Comparison of ENCODE assay signal across 8 mouse cellular contexts in the genomic region with DNA sequence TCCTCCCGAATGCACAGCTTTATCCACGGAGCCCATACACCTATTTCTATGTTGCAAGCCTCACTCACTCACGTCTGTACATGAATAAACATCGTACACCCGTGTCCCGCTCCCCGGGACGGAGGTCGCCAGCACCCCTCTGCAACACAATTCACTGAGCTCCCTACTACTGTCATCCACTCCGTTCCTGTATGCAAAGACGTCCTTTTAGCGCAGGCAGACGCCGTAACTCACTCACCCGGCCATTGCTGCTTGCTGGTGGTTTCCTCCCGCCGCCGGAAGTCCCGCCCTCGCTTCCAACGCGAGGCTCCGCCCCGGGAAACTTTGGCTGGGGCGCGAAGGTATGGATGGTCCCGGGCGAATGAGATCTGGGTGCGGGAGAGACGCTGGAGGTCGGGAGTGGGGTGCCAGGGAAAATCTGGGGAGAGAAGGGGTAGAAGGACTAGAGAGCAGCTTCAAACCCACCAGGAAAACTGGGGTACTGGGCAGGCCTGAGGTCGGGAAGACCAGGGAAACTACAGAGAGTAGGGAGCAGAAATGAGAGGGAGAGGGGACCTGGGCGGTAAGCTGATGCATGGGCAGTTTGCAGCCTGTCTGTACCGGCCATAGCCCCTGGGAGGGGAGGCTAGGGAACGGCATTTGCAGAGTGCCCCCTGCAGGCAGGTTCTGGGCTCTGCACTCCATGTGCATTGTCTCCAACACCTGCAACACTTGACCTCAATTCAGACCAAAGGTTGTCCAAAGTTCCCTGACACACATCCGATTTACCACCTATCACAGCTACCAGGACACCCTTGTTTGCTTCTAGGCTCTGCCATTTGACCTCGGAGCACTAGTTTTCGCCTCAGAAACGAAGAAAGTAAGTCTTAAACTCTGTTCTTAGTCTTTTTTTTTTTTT. TPM values are rescaled to one million over a fixed set of nuclear protein-coding genes. Genes with fewer than 3 reads are reported as not detected.
A peak's percentile ranks its signal among the peaks of the same experiment; 100 is the strongest.
DNase-seq lines count a peak whose midpoint lies in the region; ATAC-seq and TF ChIP-seq lines count a peak whose summit lies in the region.

A gene (minus strand): TSS at position 284 of the 898 bp plus-strand sequence.

- ATAC-seq in activated CD4-positive, CD25-positive, alpha-beta regulatory T cell, adult 4 months = peak; percentile 95
- peak; percentile 97 for ATAC-seq in megakaryocyte, adult 5-6 weeks (ENCODE audit: poor library complexity, severe bottlenecking)

- DNase-seq in gastrocnemius, adult 8-10 months (ENCODE audit: low spot score in 2 of 2) = peak; percentile 59 to 71
- DNase-seq in hindlimb bud, embryonic 11.5 days (ENCODE audit: extremely low spot score, low read depth, low spot score) = peak; percentile 66
- peak; percentile 72 to 80 for DNase-seq in left cerebral cortex, adult 2 months (ENCODE audit: extremely low spot score in 1 of 2, low spot score in 2 of 2)
- DNase-seq in right cerebral cortex, adult 18-20 months = peak; percentile 76
- DNase-seq in urinary bladder, adult 2 months (ENCODE audit: low spot score) = peak; percentile 66

- intact Hi-C loops in left cerebral cortex, adult 2 months (cut with DNase I) = loop anchor here (5.0 kb wide), 1 partner anchor 205 kb away; no protein-coding TSS in a partner anchor

- peak; percentile 67 for TF ChIP-seq CTCF in cortical plate, adult 2 months (IDR thresholded peaks at IDR 0.05; ENCODE audit: extremely low read depth, insufficient read depth, low read length)
- TF ChIP-seq CTCF in left cerebral cortex, adult 2 months (IDR thresholded peaks at IDR 0.05) = peak; percentile 86

- peak; percentile 87 for TF ChIP-seq POLR2A in cortical plate, adult 2 months (IDR thresholded peaks at IDR 0.05; ENCODE audit: extremely low read depth, insufficient read depth, low read length)

- H3K4me1 ChIP-seq in cortical plate, adult 2 months (ENCODE audit: control insufficient read depth, insufficient read depth, low read length) = peaks cover 4% of the 10 kb centered on the region; the same call in 1 of the 2 replicates

- H3K4me3 ChIP-seq in cortical plate, adult 2 months (ENCODE audit: insufficient read depth, low read length) = peak within 1 kb of the TSS; percentile 85
- peak within 1 kb of the TSS; percentile 79 for H3K4me3 ChIP-seq in left cerebral cortex, adult 2 months

- peak within 1 kb of the TSS; percentile 20; the same call in 1 of the 2 replicates for H3K27ac ChIP-seq in cortical plate, adult 2 months (ENCODE audit: insufficient read depth, low read length)
- peak within 1 kb of the TSS; percentile 87 for H3K27ac ChIP-seq in left cerebral cortex, adult 2 months

RNA-seq across cellular contexts. Expression of the gene that starts here (rescaled TPM):
- 10 to 100 TPM in 1 of 2 experiments, 1 to 10 TPM in 1; 8.3 to 10.7 TPM for polyA plus RNA-seq in activated CD4-positive, CD25-positive, alpha-beta regulatory T cell, adult 4 months (2017; shearing (Covaris generic))
- polyA plus RNA-seq in cortical plate, adult 2 months (2012; rRNA removed) = 13.5 and 13.8 TPM in 2 replicates
- total RNA-seq in gastrocnemius, adult 8-10 months (2022) = 1 to 10 TPM; 6.2 to 7.6 (median 7.0) TPM
- 10 to 100 TPM in 1 of 2 experiments, 1 to 10 TPM in 1; 9.1 to 11.1 TPM for total RNA-seq in left cerebral cortex, adult 2 months (2021)
- 1.7 and 5.5 TPM in 2 replicates for total RNA-seq in megakaryocyte, adult 5-6 weeks (2015)
- 2.4 and 4.0 TPM in 2 replicates for total RNA-seq in megakaryocyte, adult 5-6 weeks (2017)
- 11.8 and 12.0 TPM in 2 replicates for polyA plus RNA-seq in urinary bladder, adult 2 months (2012; rRNA removed)

Comparison
In these comparisons a context has a peak if more than half of its experiments do, and no peak if none do; other contexts are left out.
1. Peak in every context shown above with its lines: DNase-seq, ATAC-seq, H3K4me3 ChIP-seq and H3K27ac ChIP-seq.